Mouse (Mus musculus): ENCODE measurements around the gene Sh3pxd2a. TPM values are rescaled to one million over a fixed set of nuclear protein-coding genes. Genes with fewer than 3 reads are reported as not detected.

Sh3pxd2a gene
- polyA plus RNA-seq, 1 experiment = 150 TPM

GRCm38 (mm10) chr19:47387887-47388286 is 76.3 kb downstream of the Sh3pxd2a start:
- TF ChIP-seq POLR2A (IDR thresholded peaks at IDR 0.05; ENCODE audit: low read depth, low read length) = no peak
- no peak for TF ChIP-seq CTCF (IDR thresholded peaks at IDR 0.05; ENCODE audit: borderline replicate concordance, insufficient read depth, low read length)
- Histone ChIP-seq H3K4me3 (ENCODE audit: insufficient read depth, low read length) (no peak overlapping the region), H3K27ac (ENCODE audit: insufficient read depth, low read length) (no peak overlapping the region), H3K4me1 (ENCODE audit: control insufficient read depth, insufficient read depth, low read length) (no peaks in the 10 kb centered on the region)

- no peak overlapping the region for H3K27ac ChIP-seq (ENCODE audit: insufficient read depth, low read length)
- H3K4me1 ChIP-seq (ENCODE audit: control insufficient read depth, insufficient read depth, low read length) = no peaks in the 10 kb centered on the region
- TF ChIP-seq CTCF (IDR thresholded peaks at IDR 0.05; ENCODE audit: borderline replicate concordance, insufficient read depth, low read length) (no peak), POLR2A (IDR thresholded peaks at IDR 0.05; ENCODE audit: low read depth, low read length) (no peak)
- no peak overlapping the region for H3K4me3 ChIP-seq (ENCODE audit: insufficient read depth, low read length)
Observed at GRCm38 (mm10) chr19:47387395-47387794, 76.8 kb downstream of the Sh3pxd2a start.

GRCm38 (mm10) chr19:47385971-47386370 is 78.2 kb downstream of the Sh3pxd2a start:
- H3K4me3 ChIP-seq (ENCODE audit: insufficient read depth, low read length) = no peak overlapping the region
- no peak overlapping the region for H3K27ac ChIP-seq (ENCODE audit: insufficient read depth, low read length)
- TF ChIP-seq POLR2A (IDR thresholded peaks at IDR 0.05; ENCODE audit: low read depth, low read length) = no peak
- no peak for TF ChIP-seq CTCF (IDR thresholded peaks at IDR 0.05; ENCODE audit: borderline replicate concordance, insufficient read depth, low read length)
- H3K4me1 ChIP-seq (ENCODE audit: control insufficient read depth, insufficient read depth, low read length) = no peaks in the 10 kb centered on the region

- Histone ChIP-seq H3K4me3 (ENCODE audit: insufficient read depth, low read length) (no peak overlapping the region), H3K27ac (ENCODE audit: insufficient read depth, low read length) (no peak overlapping the region), H3K4me1 (ENCODE audit: control insufficient read depth, insufficient read depth, low read length) (no peaks in the 10 kb centered on the region)
- no peak for TF ChIP-seq CTCF (IDR thresholded peaks at IDR 0.05; ENCODE audit: borderline replicate concordance, insufficient read depth, low read length)
- no peak for TF ChIP-seq POLR2A (IDR thresholded peaks at IDR 0.05; ENCODE audit: low read depth, low read length)
Observed at GRCm38 (mm10) chr19:47384639-47385038, 79.6 kb downstream of the Sh3pxd2a start.

GRCm38 (mm10) chr19:47384036-47384435 is 80.2 kb downstream of the Sh3pxd2a start:
- H3K27ac ChIP-seq (ENCODE audit: insufficient read depth, low read length) = no peak overlapping the region
- no peaks in the 10 kb centered on the region for H3K4me1 ChIP-seq (ENCODE audit: control insufficient read depth, insufficient read depth, low read length)
- H3K4me3 ChIP-seq (ENCODE audit: insufficient read depth, low read length) = no peak overlapping the region
- TF ChIP-seq POLR2A (IDR thresholded peaks at IDR 0.05; ENCODE audit: low read depth, low read length) (no peak), CTCF (IDR thresholded peaks at IDR 0.05; ENCODE audit: borderline replicate concordance, insufficient read depth, low read length) (no peak)

GRCm38 (mm10) chr19:47382268-47382667 is 81.9 kb downstream of the Sh3pxd2a start:
- no peak overlapping the region for H3K4me3 ChIP-seq (ENCODE audit: insufficient read depth, low read length)
- TF ChIP-seq POLR2A (IDR thresholded peaks at IDR 0.05; ENCODE audit: low read depth, low read length) (no peak), CTCF (IDR thresholded peaks at IDR 0.05; ENCODE audit: borderline replicate concordance, insufficient read depth, low read length) (no peak)
- no peak overlapping the region for H3K27ac ChIP-seq (ENCODE audit: insufficient read depth, low read length)
- no peaks in the 10 kb centered on the region for H3K4me1 ChIP-seq (ENCODE audit: control insufficient read depth, insufficient read depth, low read length)

- Histone ChIP-seq H3K4me1 (ENCODE audit: control insufficient read depth, insufficient read depth, low read length) (no peaks in the 10 kb centered on the region), H3K27ac (ENCODE audit: insufficient read depth, low read length) (no peak overlapping the region)
Observed at GRCm38 (mm10) chr19:47381011-47381410, 83.2 kb downstream of the Sh3pxd2a start.

GRCm38 (mm10) chr19:47379141-47379540 is 85.1 kb downstream of the Sh3pxd2a start:
- TF ChIP-seq CTCF (IDR thresholded peaks at IDR 0.05; ENCODE audit: borderline replicate concordance, insufficient read depth, low read length) = no peak
- TF ChIP-seq POLR2A (IDR thresholded peaks at IDR 0.05; ENCODE audit: low read depth, low read length) = no peak
- Histone ChIP-seq H3K27ac (ENCODE audit: insufficient read depth, low read length) (no peak overlapping the region), H3K4me3 (ENCODE audit: insufficient read depth, low read length) (no peak overlapping the region), H3K4me1 (ENCODE audit: control insufficient read depth, insufficient read depth, low read length) (no peaks in the 10 kb centered on the region)

More at GRCm38 (mm10) chr19:47381011-47381410, 83.2 kb downstream of the Sh3pxd2a start:
- TF ChIP-seq POLR2A (IDR thresholded peaks at IDR 0.05; ENCODE audit: low read depth, low read length) (no peak), CTCF (IDR thresholded peaks at IDR 0.05; ENCODE audit: borderline replicate concordance, insufficient read depth, low read length) (no peak)
- no peak overlapping the region for H3K4me3 ChIP-seq (ENCODE audit: insufficient read depth, low read length)

GRCm38 (mm10) chr19:47374916-47375573 is 89.2 kb downstream of the Sh3pxd2a start:
- H3K4me3 ChIP-seq (ENCODE audit: insufficient read depth, low read length) = no peak overlapping the region
- TF ChIP-seq CTCF (IDR thresholded peaks at IDR 0.05; ENCODE audit: borderline replicate concordance, insufficient read depth, low read length) (no peak), POLR2A (IDR thresholded peaks at IDR 0.05; ENCODE audit: low read depth, low read length) (no peak)
- no peaks in the 10 kb centered on the region for H3K4me1 ChIP-seq (ENCODE audit: control insufficient read depth, insufficient read depth, low read length)
- H3K27ac ChIP-seq (ENCODE audit: insufficient read depth, low read length) = no peak overlapping the region

- Histone ChIP-seq H3K4me1 (ENCODE audit: control insufficient read depth, insufficient read depth, low read length) (no peaks in the 10 kb centered on the region), H3K27ac (ENCODE audit: insufficient read depth, low read length) (no peak overlapping the region), H3K4me3 (ENCODE audit: insufficient read depth, low read length) (no peak overlapping the region)
- no peak for TF ChIP-seq CTCF (IDR thresholded peaks at IDR 0.05; ENCODE audit: borderline replicate concordance, insufficient read depth, low read length)
- TF ChIP-seq POLR2A (IDR thresholded peaks at IDR 0.05; ENCODE audit: low read depth, low read length) = no peak
Observed at GRCm38 (mm10) chr19:47374440-47374839, 89.8 kb downstream of the Sh3pxd2a start.
